Mouse (Mus musculus): Measurements from ENCODE around the gene Ankrd36. TPM values are rescaled to one million over a fixed set of nuclear protein-coding genes. Genes with fewer than 3 reads are reported as not detected.

Ankrd36 gene
- polyA plus RNA-seq, 1 experiment from 2014 or later: 0.96 TPM

Other genes with a start within 250 kb of the Ankrd36 start
- gene Znrf3, start 124.8 kb upstream of the Ankrd36 start, polyA plus RNA-seq (2014; fragmentation: Nextera tagmentation; extraction: Ambion mirVana): 7.3 and 9.3 TPM in 2 replicates
- gene Xbp1, start 49.0 kb upstream of the Ankrd36 start, polyA plus RNA-seq (2014; fragmentation: Nextera tagmentation; extraction: Ambion mirVana): 141 and 145 TPM in 2 replicates
- 14.4 and 17.8 TPM in 2 replicates for gene Ccdc117, start 27.5 kb upstream of the Ankrd36 start, polyA plus RNA-seq (2014; fragmentation: Nextera tagmentation; extraction: Ambion mirVana)
- 174 and 184 TPM in 2 replicates for gene Mrps24, start 146.0 kb downstream of the Ankrd36 start, polyA plus RNA-seq (2014; fragmentation: Nextera tagmentation; extraction: Ambion mirVana)
- gene Urgcp, start 192.7 kb downstream of the Ankrd36 start, polyA plus RNA-seq (2014; fragmentation: Nextera tagmentation; extraction: Ambion mirVana): 14.2 and 18.7 TPM in 2 replicates
- gene Dbnl, start 218.8 kb downstream of the Ankrd36 start, polyA plus RNA-seq (2014; fragmentation: Nextera tagmentation; extraction: Ambion mirVana): 88.3 and 90.3 TPM in 2 replicates
- gene Pgam2, start 234.0 kb downstream of the Ankrd36 start, polyA plus RNA-seq (2014; fragmentation: Nextera tagmentation; extraction: Ambion mirVana): 761 and 811 TPM in 2 replicates

Measured in heart, embryonic 11.5 days (tissue).